Mouse (Mus musculus) limb, embryonic 14.5 days (tissue): Measurements from ENCODE around the gene Ferd3l. TPM values are rescaled to one million over a fixed set of nuclear protein-coding genes. Genes with fewer than 3 reads are reported as not detected.

Source experiments
- ATAC-seq: fragments of 200-750 bp; cut with Nextera tagmentation; 2 replicates; pipeline ENCODE4 v1.8.0; 2017; ENCODE audit warnings: low read depth, moderate number of reproducible peaks, moderate TSS enrichment; ENCODE audit not compliant: low FRiP score
- DNase-seq: peaks from one replicate; pipeline ENCODE4 v3.0.0-alpha.2; 2015; ENCODE audit warnings: low spot score
- H3K27ac ChIP-seq: fragments of 300-500 bp; sonication (generic); replicated peaks from 2 replicates; pipeline ENCODE4 v1.5.1; 2014; ENCODE audit warnings: low read depth, mild to moderate bottlenecking, low read length, moderate library complexity, mixed read lengths
- H3K27me3 ChIP-seq: fragments of 300-500 bp; sonication (generic); 2 replicates; pipeline ENCODE4 v1.6.1; 2014; ENCODE audit warnings: low read length, mixed read lengths; ENCODE audit not compliant: control insufficient read depth, insufficient read depth
- H3K36me3 ChIP-seq: fragments of 300-500 bp; sonication (generic); 2 replicates; pipeline ENCODE4 v1.6.1; 2014; ENCODE audit warnings: mild to moderate bottlenecking, low read length, moderate library complexity, mixed read lengths; ENCODE audit not compliant: control insufficient read depth, insufficient read depth
- H3K4me1 ChIP-seq: fragments of 300-500 bp; sonication (generic); 2 replicates; pipeline ENCODE4 v1.6.1; 2014; ENCODE audit warnings: antibody characterized with exemption, low read length, mixed read lengths; ENCODE audit not compliant: control insufficient read depth, insufficient read depth
- H3K4me2 ChIP-seq: fragments of 300-500 bp; sonication (generic); replicated peaks from 2 replicates; pipeline ENCODE4 v1.6.1; 2014; ENCODE audit warnings: low read depth, mild to moderate bottlenecking, low read length, moderate library complexity; ENCODE audit not compliant: severe bottlenecking
- H3K4me3 ChIP-seq: fragments of 300-500 bp; sonication (generic); replicated peaks from 2 replicates; pipeline ENCODE4 v1.5.1; 2014; ENCODE audit warnings: low read length
- H3K9ac ChIP-seq: fragments of 300-500 bp; sonication (generic); 2 replicates; pipeline ENCODE4 v1.6.1; 2014; ENCODE audit warnings: mild to moderate bottlenecking, low read depth, low read length, moderate library complexity; ENCODE audit not compliant: severe bottlenecking
- H3K9me3 ChIP-seq: fragments of 300-500 bp; sonication (generic); 2 replicates; pipeline ENCODE4 v1.6.1; 2016; ENCODE audit warnings: low read length; ENCODE audit not compliant: control insufficient read depth
- POLR2A ChIP-seq: fragments of 200-500 bp; IDR thresholded peaks from 2 replicates; pipeline ENCODE4 v1.8.0; 2012; ENCODE audit warnings: inconsistent platforms, mild to moderate bottlenecking, moderate library complexity, borderline replicate concordance; ENCODE audit not compliant: insufficient read depth, insufficient read length; ENCODE audit errors: extremely low read depth
- WGBS: fragments of 180-500 bp; shearing (Covaris S2); extraction: QIAGEN DNeasy Blood & Tissue Kit; methylation state at CpG from one replicate; pipeline ENCODE4 v1.1.7; 2014; 5-methylcytosine and 5-hydroxymethylcytosine counted together
- polyA plus RNA-seq, 2 experiments: library from polyadenylated mRNA; depleted of rRNA in 1 of 2; stranded (reverse) in 1 of 2; unstranded in 1 of 2; fragments of >200 nt; fragmentation: Nextera tagmentation in 1 of 2; extraction: Ambion mirVana in 1 of 2; gene quantifications; 2 replicates each; pipeline versions ENCODE4 v1.2.1 to v1.2.3; 2012 to 2014

Ferd3l gene
- polyA plus RNA-seq (2012; rRNA removed) (not detected in 2 replicates), polyA plus RNA-seq (2014; fragmentation: Nextera tagmentation; extraction: Ambion mirVana) (not detected in 2 replicates)

GRCm38 (mm10) chr12:33928331-33929192 lies at the start of gene Ferd3l:
TSS of gene Ferd3l (plus strand) at chr12:33928425.
- ATAC-seq = no peak
- DNase-seq = no peak
- H3K36me3 ChIP-seq = no peaks in the 10 kb centered on the region
- H3K4me1 ChIP-seq = peaks cover 11% of the 10 kb centered on the region
- 2% methylated on average over 38 of the region's 39 CpGs for WGBS
- peak within 1 kb of the TSS; percentile 27 for H3K4me3 ChIP-seq
- H3K4me2 ChIP-seq = peak within 1 kb of the TSS; percentile 48
- H3K27me3 ChIP-seq = peaks cover 27% of the 10 kb centered on the region
- H3K9me3 ChIP-seq = no peaks in the 10 kb centered on the region
- TF ChIP-seq POLR2A = no peak
- no peak within 1 kb of the TSS for H3K27ac ChIP-seq
- no peak within 1 kb of the TSS for H3K9ac ChIP-seq

- no peak for ATAC-seq
- Histone ChIP-seq H3K27ac (no peak overlapping the region), H3K4me1 (no peaks in the 10 kb centered on the region), H3K4me3 (no peak overlapping the region), H3K27me3 (no peaks in the 10 kb centered on the region), H3K9ac (no peak overlapping the region), H3K36me3 (no peaks in the 10 kb centered on the region), H3K9me3 (0 out of 2 replicates have a peak, but pooled peaks cover under 1% of the 10 kb centered on the region), H3K4me2 (no peak overlapping the region)
- DNase-seq = no peak
- no peak for TF ChIP-seq POLR2A
- WGBS = 60% methylated on average over 2 of the region's 2 CpGs
These were observed 34.3 kb upstream of the Ferd3l start for GRCm38 (mm10) chr12:33893956-33894355.

- peak; percentile 6 for DNase-seq
- Histone ChIP-seq H3K4me2 (no peak overlapping the region), H3K36me3 (no peaks in the 10 kb centered on the region), H3K9me3 (no peaks in the 10 kb centered on the region), H3K27me3 (no peaks in the 10 kb centered on the region), H3K9ac (no peak overlapping the region), H3K4me3 (no peak overlapping the region), H3K27ac (no peak overlapping the region), H3K4me1 (no peaks in the 10 kb centered on the region)
- WGBS = 33% methylated on average over 1 of the region's 1 CpGs
- ATAC-seq = no peak
- TF ChIP-seq POLR2A = no peak
These were observed 33.6 kb upstream of the Ferd3l start for GRCm38 (mm10) chr12:33894621-33895020.

- no peaks in the 10 kb centered on the region for H3K36me3 ChIP-seq
- H3K4me3 ChIP-seq = no peak overlapping the region
- no peak overlapping the region for H3K4me2 ChIP-seq
- WGBS = 7% methylated on average over 3 of the region's 3 CpGs
- no peak for ATAC-seq
- TF ChIP-seq POLR2A = no peak
- H3K4me1 ChIP-seq = peaks cover 11% of the 10 kb centered on the region
- no peak overlapping the region for H3K9ac ChIP-seq
- no peak overlapping the region for H3K27ac ChIP-seq
- DNase-seq = peak; percentile 77
- H3K9me3 ChIP-seq = no peaks in the 10 kb centered on the region
- H3K27me3 ChIP-seq = peaks cover 27% of the 10 kb centered on the region
These were observed 1.5 kb upstream of the Ferd3l start for GRCm38 (mm10) chr12:33926751-33927150.

- 2% methylated on average over 15 of the region's 15 CpGs for WGBS
- Histone ChIP-seq H3K27ac (no peak overlapping the region), H3K4me2 (no peak overlapping the region), H3K36me3 (no peaks in the 10 kb centered on the region), H3K4me1 (peaks cover 11% of the 10 kb centered on the region), H3K9ac (no peak overlapping the region), H3K27me3 (peaks cover 27% of the 10 kb centered on the region), H3K9me3 (no peaks in the 10 kb centered on the region), H3K4me3 (no peak overlapping the region)
- DNase-seq (no peak), ATAC-seq (no peak)
- TF ChIP-seq POLR2A = no peak
These were observed 709 bp upstream of the Ferd3l start for GRCm38 (mm10) chr12:33927334-33928098.
